Mouse (Mus musculus): ENCODE measurements at regions not wholly inside any gene's neighbourhood (a gene's known extent, or its start where the extent isn't known, plus 50 kb on each side); places are given as distances from the start of the nearest gene placed in this dataset.
"Not testable (repeated sequence)": the region's sequence is repeated elsewhere in the genome, so short reads cannot be mapped to it uniquely, and the experiment has no call there.

- Histone ChIP-seq H3K36me3 (ENCODE audit: control insufficient read depth, insufficient read depth, low read length) (no peaks in the 10 kb centered on the region), H3K4me3 (ENCODE audit: low read depth, low read length) (no peak overlapping the region), H3K27me3 (ENCODE audit: control insufficient read depth, insufficient read depth, low read length) (no peaks in the 10 kb centered on the region), H3K4me1 (ENCODE audit: control insufficient read depth, insufficient read depth, insufficient read length, low read length) (no peaks in the 10 kb centered on the region), H3K27ac (ENCODE audit: insufficient read depth, low read depth, low read length) (no peak overlapping the region)
- WGBS: 54% methylated on average over 2 of the region's 2 CpGs
- TF ChIP-seq CTCF (IDR thresholded peaks at IDR 0.05; ENCODE audit: extremely low read depth, insufficient read length, insufficient replicate concordance, low read depth, low read length): no peak
- TF ChIP-seq POLR2A (IDR thresholded peaks at IDR 0.05; ENCODE audit: low read depth, low read length): no peak
Observed at GRCm38 (mm10) chr14:37468711-37469110, 333.6 kb upstream of the Ghitm start.

- Histone ChIP-seq H3K27ac (ENCODE audit: insufficient read depth, low read depth, low read length) (no peak overlapping the region), H3K4me1 (ENCODE audit: control insufficient read depth, insufficient read depth, insufficient read length, low read length) (no peaks in the 10 kb centered on the region), H3K36me3 (ENCODE audit: control insufficient read depth, insufficient read depth, low read length) (no peaks in the 10 kb centered on the region), H3K27me3 (ENCODE audit: control insufficient read depth, insufficient read depth, low read length) (no peaks in the 10 kb centered on the region), H3K4me3 (ENCODE audit: low read depth, low read length) (no peak overlapping the region)
- TF ChIP-seq CTCF (IDR thresholded peaks at IDR 0.05; ENCODE audit: extremely low read depth, insufficient read length, insufficient replicate concordance, low read depth, low read length) (no peak), POLR2A (IDR thresholded peaks at IDR 0.05; ENCODE audit: low read depth, low read length) (no peak)
- 67% methylated on average over 2 of the region's 2 CpGs for WGBS
Observed at GRCm38 (mm10) chr14:37440874-37441273, 305.8 kb upstream of the Ghitm start.

GRCm38 (mm10) chr14:37430656-37431055, 295.6 kb upstream of the Ghitm start:
- H3K36me3 ChIP-seq (ENCODE audit: control insufficient read depth, insufficient read depth, low read length): no peaks in the 10 kb centered on the region
- H3K4me1 ChIP-seq (ENCODE audit: control insufficient read depth, insufficient read depth, insufficient read length, low read length): no peaks in the 10 kb centered on the region
- H3K4me3 ChIP-seq (ENCODE audit: low read depth, low read length): no peak overlapping the region
- no peaks in the 10 kb centered on the region for H3K27me3 ChIP-seq (ENCODE audit: control insufficient read depth, insufficient read depth, low read length)
- TF ChIP-seq POLR2A (IDR thresholded peaks at IDR 0.05; ENCODE audit: low read depth, low read length) (no peak), CTCF (IDR thresholded peaks at IDR 0.05; ENCODE audit: extremely low read depth, insufficient read length, insufficient replicate concordance, low read depth, low read length) (no peak)
- no peak overlapping the region for H3K27ac ChIP-seq (ENCODE audit: insufficient read depth, low read depth, low read length)
- 76% methylated on average over 1 of the region's 1 CpGs for WGBS

- TF ChIP-seq POLR2A (IDR thresholded peaks at IDR 0.05; ENCODE audit: low read depth, low read length) (no peak), CTCF (IDR thresholded peaks at IDR 0.05; ENCODE audit: extremely low read depth, insufficient read length, insufficient replicate concordance, low read depth, low read length) (no peak)
- Histone ChIP-seq H3K4me3 (ENCODE audit: low read depth, low read length) (no peak overlapping the region), H3K4me1 (ENCODE audit: control insufficient read depth, insufficient read depth, insufficient read length, low read length) (no peaks in the 10 kb centered on the region), H3K27ac (ENCODE audit: insufficient read depth, low read depth, low read length) (no peak overlapping the region), H3K27me3 (ENCODE audit: control insufficient read depth, insufficient read depth, low read length) (no peaks in the 10 kb centered on the region), H3K36me3 (ENCODE audit: control insufficient read depth, insufficient read depth, low read length) (no peaks in the 10 kb centered on the region)
Observed at GRCm38 (mm10) chr14:37425506-37425905, 290.4 kb upstream of the Ghitm start.

- TF ChIP-seq CTCF (IDR thresholded peaks at IDR 0.05; ENCODE audit: extremely low read depth, insufficient read length, insufficient replicate concordance, low read depth, low read length) (no peak), POLR2A (IDR thresholded peaks at IDR 0.05; ENCODE audit: low read depth, low read length) (no peak)
- H3K4me3 ChIP-seq (ENCODE audit: low read depth, low read length): no peak overlapping the region
- H3K27ac ChIP-seq (ENCODE audit: insufficient read depth, low read depth, low read length): no peak overlapping the region
- no peaks in the 10 kb centered on the region for H3K4me1 ChIP-seq (ENCODE audit: control insufficient read depth, insufficient read depth, insufficient read length, low read length)
- H3K36me3 ChIP-seq (ENCODE audit: control insufficient read depth, insufficient read depth, low read length): no peaks in the 10 kb centered on the region
- WGBS: 40% methylated on average over 2 of the region's 2 CpGs
- no peaks in the 10 kb centered on the region for H3K27me3 ChIP-seq (ENCODE audit: control insufficient read depth, insufficient read depth, low read length)
Observed at GRCm38 (mm10) chr14:37421566-37421965, 286.5 kb upstream of the Ghitm start.

DNA sequence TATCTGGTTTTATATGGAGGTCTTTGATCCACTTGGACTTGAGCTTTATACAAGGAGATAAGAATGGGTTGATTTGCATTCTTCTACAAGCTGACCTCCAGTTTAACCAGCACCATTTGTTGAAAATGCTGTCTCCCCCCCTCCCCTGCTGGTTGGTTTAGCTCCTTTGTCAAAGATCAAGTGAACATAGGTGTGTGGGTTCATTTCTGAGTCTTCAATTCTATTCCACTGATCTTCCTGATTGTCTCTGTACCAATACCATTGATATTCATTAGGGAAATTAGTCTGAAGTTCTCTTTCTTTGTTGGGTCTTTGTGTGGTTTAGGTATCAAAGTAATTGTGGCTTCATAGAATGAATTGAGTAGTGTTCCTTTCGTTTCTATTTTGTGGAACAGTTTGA, 277.5 kb upstream of the Ghitm start:
- H3K36me3 ChIP-seq (ENCODE audit: control insufficient read depth, insufficient read depth, low read length); H3K27ac ChIP-seq (ENCODE audit: insufficient read depth, low read depth, low read length); H3K27me3 ChIP-seq (ENCODE audit: control insufficient read depth, insufficient read depth, low read length); H3K4me1 ChIP-seq (ENCODE audit: control insufficient read depth, insufficient read depth, insufficient read length, low read length); H3K4me3 ChIP-seq (ENCODE audit: low read depth, low read length): not testable (repeated sequence)
- WGBS: 15% methylated on average over 1 of the region's 1 CpGs

DNA sequence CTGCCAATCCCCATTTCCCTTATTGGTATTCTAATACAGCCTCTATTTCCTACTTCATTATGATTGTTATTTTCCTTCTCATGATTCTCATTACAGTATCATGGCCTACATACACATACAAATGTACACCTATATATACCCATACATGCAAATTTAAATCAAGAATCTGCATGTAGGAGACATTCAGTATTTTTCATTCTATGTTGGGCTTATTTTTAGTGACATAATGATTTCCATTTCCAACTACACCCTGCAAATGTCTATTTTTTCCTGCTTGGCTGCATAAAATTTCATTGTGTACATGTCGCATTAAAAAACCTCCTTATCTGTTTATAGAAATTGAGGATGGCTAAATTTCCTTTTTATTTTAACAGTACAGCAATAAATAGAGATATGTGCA, 236.9 kb upstream of the Ghitm start:
- no peak overlapping the region for H3K27ac ChIP-seq (ENCODE audit: insufficient read depth, low read depth, low read length)
- no peaks in the 10 kb centered on the region for H3K4me1 ChIP-seq (ENCODE audit: control insufficient read depth, insufficient read depth, insufficient read length, low read length)
- H3K36me3 ChIP-seq (ENCODE audit: control insufficient read depth, insufficient read depth, low read length): no peaks in the 10 kb centered on the region
- TF ChIP-seq POLR2A (IDR thresholded peaks at IDR 0.05; ENCODE audit: low read depth, low read length): no peak
- no peak for TF ChIP-seq CTCF (IDR thresholded peaks at IDR 0.05; ENCODE audit: extremely low read depth, insufficient read length, insufficient replicate concordance, low read depth, low read length)
- no peak overlapping the region for H3K4me3 ChIP-seq (ENCODE audit: low read depth, low read length)
- no peaks in the 10 kb centered on the region for H3K27me3 ChIP-seq (ENCODE audit: control insufficient read depth, insufficient read depth, low read length)
- 84% methylated on average over 1 of the region's 1 CpGs for WGBS

DNA sequence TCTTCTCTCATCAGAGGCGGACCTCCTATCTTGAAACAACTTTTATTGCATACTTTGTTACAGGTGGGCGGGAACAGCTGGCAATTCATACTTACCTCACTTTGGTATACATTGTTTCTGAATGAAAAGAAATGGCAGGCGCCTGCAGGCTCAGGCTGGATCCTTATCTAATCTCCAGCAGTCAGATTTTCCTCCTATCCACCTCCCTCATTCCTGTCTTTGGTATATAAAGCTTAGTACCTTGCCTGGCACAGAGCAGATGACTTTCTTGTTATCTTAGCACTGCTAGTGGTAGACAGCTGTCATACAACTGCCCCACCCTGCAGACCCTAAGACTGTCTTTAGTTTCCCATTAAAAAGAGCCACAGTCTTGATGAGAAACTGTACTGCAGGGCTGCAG, 226.8 kb upstream of the Ghitm start:
- WGBS: 26% methylated on average over 3 of the region's 3 CpGs
- no peaks in the 10 kb centered on the region for H3K36me3 ChIP-seq (ENCODE audit: control insufficient read depth, insufficient read depth, low read length)

More for the DNA sequence above, 226.8 kb upstream of the Ghitm start:
- Histone ChIP-seq H3K27ac (ENCODE audit: insufficient read depth, low read depth, low read length) (no peak overlapping the region), H3K4me1 (ENCODE audit: control insufficient read depth, insufficient read depth, insufficient read length, low read length) (no peaks in the 10 kb centered on the region), H3K4me3 (ENCODE audit: low read depth, low read length) (no peak overlapping the region), H3K27me3 (ENCODE audit: control insufficient read depth, insufficient read depth, low read length) (no peaks in the 10 kb centered on the region)
- TF ChIP-seq POLR2A (IDR thresholded peaks at IDR 0.05; ENCODE audit: low read depth, low read length) (no peak), CTCF (IDR thresholded peaks at IDR 0.05; ENCODE audit: extremely low read depth, insufficient read length, insufficient replicate concordance, low read depth, low read length) (no peak)
